8 mouse cellular contexts compared by ENCODE assay signal in the genomic region with DNA sequence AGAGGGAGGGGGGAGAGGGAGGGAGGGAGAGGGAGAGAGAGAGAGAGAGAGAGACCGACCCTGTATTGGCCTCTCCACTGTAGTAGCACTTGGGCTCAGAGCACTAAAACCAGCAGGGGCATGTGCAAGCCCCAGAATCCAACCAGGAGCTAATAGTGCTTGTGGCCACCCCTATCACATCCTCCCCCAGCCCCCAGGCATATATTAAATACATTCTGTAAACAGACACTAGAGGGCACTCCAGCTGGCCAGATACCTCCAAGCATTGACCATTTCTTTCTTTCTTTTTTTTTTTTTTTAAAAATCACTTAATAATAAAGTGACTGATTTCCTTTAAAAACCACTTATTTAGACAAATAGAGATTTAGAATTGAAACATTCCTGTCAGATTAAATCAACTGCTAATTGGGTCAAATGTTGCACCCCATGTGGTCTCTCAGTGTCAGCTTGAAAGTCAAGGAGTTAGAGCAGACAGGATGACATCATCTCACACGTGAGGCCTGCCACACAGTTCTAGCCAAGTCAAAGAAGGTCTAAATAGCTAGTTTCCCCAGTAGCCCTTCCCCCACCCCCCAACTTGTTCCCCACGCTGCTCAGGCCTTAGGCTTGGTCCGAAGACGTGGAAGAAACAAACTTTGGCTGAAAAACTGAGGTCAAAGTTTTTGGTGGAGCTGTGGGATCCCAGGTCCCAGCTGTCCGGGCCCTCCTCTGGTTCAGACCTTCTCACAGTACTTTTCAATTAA.
DNase-seq lines count a peak whose midpoint lies in the region; ATAC-seq and TF ChIP-seq lines count a peak whose summit lies in the region.

No protein-coding gene starts in this region.

- H3K9ac ChIP-seq in forebrain, embryonic 14.5 days (ENCODE audit: low read length) = no peak overlapping the region
- H3K9ac ChIP-seq in forebrain, embryonic 12.5 days = no peak overlapping the region
- no peak overlapping the region for H3K9ac ChIP-seq in MEL (ENCODE audit: control insufficient read depth, low read depth, low read length, poor library complexity, severe bottlenecking)
- no peak overlapping the region for H3K9ac ChIP-seq in heart, postnatal 0 days (replicated peaks; ENCODE audit: low read depth, low read length)
- no peak overlapping the region for H3K9ac ChIP-seq in limb, embryonic 11.5 days (ENCODE audit: low read length)

- 31% methylated on average over 6 of the region's 6 CpGs for WGBS in forebrain, embryonic 14.5 days
- WGBS in forebrain, embryonic 12.5 days = 31% methylated on average over 6 of the region's 6 CpGs
- 40% methylated on average over 6 of the region's 6 CpGs for WGBS in heart, postnatal 0 days
- WGBS in limb, embryonic 11.5 days = 28% methylated on average over 6 of the region's 6 CpGs
- 79% methylated on average over 6 of the region's 6 CpGs for WGBS in thymus, adult 2 months

- peak; percentile 52 for TF ChIP-seq RAD21 in MEL (IDR thresholded peaks at IDR 0.05; ENCODE audit: low read depth, low read length)

- no peaks in the 10 kb centered on the region for H3K4me1 ChIP-seq in forebrain, embryonic 14.5 days (ENCODE audit: control insufficient read depth, insufficient read depth, low read length)
- H3K4me1 ChIP-seq in forebrain, embryonic 12.5 days = 0 out of 2 replicates have a peak, but pooled peaks cover 3% of the 10 kb centered on the region
- H3K4me1 ChIP-seq in MEL (ENCODE audit: control insufficient read depth in 1 of 2, insufficient read depth in 2 of 2, low read length in 2 of 2) = peaks cover 12% of the 10 kb centered on the region in 2 experiments
- H3K4me1 ChIP-seq in heart, postnatal 0 days (ENCODE audit: control insufficient read depth, insufficient read depth) = no peaks in the 10 kb centered on the region
- H3K4me1 ChIP-seq in limb, embryonic 11.5 days (ENCODE audit: control insufficient read depth, insufficient read depth, low read length) = peaks cover 10% of the 10 kb centered on the region
- H3K4me1 ChIP-seq in thymus, adult 2 months (replicated peaks; ENCODE audit: control insufficient read depth, insufficient read depth, low read length) = peaks cover 2% of the 10 kb centered on the region; the same call in 1 of the 2 replicates

- peak; percentile 49 for DNase-seq in forebrain, embryonic 14.5 days (ENCODE audit: low spot score)
- DNase-seq in MEL (ENCODE audit: low read depth, low spot score) = peak; percentile 49
- DNase-seq in heart, postnatal 0 days (ENCODE audit: low spot score) = peak; percentile 59
- peak; percentile 63 for DNase-seq in limb, embryonic 11.5 days (ENCODE audit: low spot score)
- DNase-seq in retina, postnatal 1 day = peak; percentile 64
- DNase-seq in thymus, adult 2 months = no peak
- no peak for DNase-seq in right cerebral cortex, postnatal 10 days (ENCODE audit: low spot score in 2 of 2)

- TF ChIP-seq POLR2A in MEL (IDR thresholded peaks at IDR 0.05; ENCODE audit: control insufficient read depth in 1 of 2, insufficient read depth in 1 of 2, low read depth in 1 of 2, low read length in 2 of 2, poor library complexity in 1 of 2) = no peak
- TF ChIP-seq POLR2A in thymus, adult 2 months (IDR thresholded peaks at IDR 0.05; ENCODE audit: control insufficient read depth, extremely low read depth, insufficient read depth, low read length, poor library complexity) = no peak

- no peak for TF ChIP-seq EP300 in MEL (IDR thresholded peaks at IDR 0.05; ENCODE audit: low read depth in 1 of 2, low read length in 2 of 2)
- no peak for TF ChIP-seq EP300 in heart, postnatal 0 days (IDR thresholded peaks at IDR 0.05; ENCODE audit: low read depth)

- no peak overlapping the region for H3K4me2 ChIP-seq in forebrain, embryonic 14.5 days (ENCODE audit: low read length)
- no peak overlapping the region for H3K4me2 ChIP-seq in forebrain, embryonic 12.5 days
- H3K4me2 ChIP-seq in heart, postnatal 0 days (ENCODE audit: low read depth, low read length) = no peak overlapping the region
- no peak overlapping the region for H3K4me2 ChIP-seq in limb, embryonic 11.5 days (ENCODE audit: low read depth, severe bottlenecking)

- H3K36me3 ChIP-seq in forebrain, embryonic 14.5 days (ENCODE audit: control insufficient read depth, insufficient read depth, low read length) = no peaks in the 10 kb centered on the region
- no peaks in the 10 kb centered on the region for H3K36me3 ChIP-seq in forebrain, embryonic 12.5 days (replicated peaks)
- H3K36me3 ChIP-seq in MEL (ENCODE audit: control insufficient read depth in 1 of 2, insufficient read depth in 2 of 2, low read length in 2 of 2) = peaks cover 0 to 13% of the 10 kb centered on the region in 2 experiments; a peak in 2 of 4 replicates
- no peaks in the 10 kb centered on the region for H3K36me3 ChIP-seq in heart, postnatal 0 days (replicated peaks; ENCODE audit: control insufficient read depth, insufficient read depth, low read length)
- H3K36me3 ChIP-seq in limb, embryonic 11.5 days (ENCODE audit: control insufficient read depth, insufficient read depth, low read length) = no peaks in the 10 kb centered on the region
- no peaks in the 10 kb centered on the region for H3K36me3 ChIP-seq in thymus, adult 2 months (ENCODE audit: control insufficient read depth, insufficient read depth, low read length)

- H3K79me2 ChIP-seq in MEL (ENCODE audit: control insufficient read depth, insufficient read depth, low read length, poor library complexity) = no peaks in the 10 kb centered on the region

- TF ChIP-seq CTCF in MEL (IDR thresholded peaks at IDR 0.05 in 2 of 3, conservative IDR thresholded peaks at IDR 0.05 in 1 of 3; ENCODE audit: control insufficient read depth in 1 of 3, insufficient read depth in 1 of 3, low read depth in 2 of 3, low read length in 3 of 3, poor library complexity in 1 of 3, severe bottlenecking in 1 of 3) = peak in 2 of 3 experiments; percentile 20 to 61; a peak in 4 of 6 replicates
- TF ChIP-seq CTCF in heart, postnatal 0 days (IDR thresholded peaks at IDR 0.05; ENCODE audit: low read depth) = peak; percentile 54
- TF ChIP-seq CTCF in thymus, adult 2 months (IDR thresholded peaks at IDR 0.05; ENCODE audit: borderline replicate concordance, control insufficient read depth, extremely low read depth, insufficient read depth, low read length, poor library complexity) = no peak

- no peak overlapping the region for H3K27ac ChIP-seq in forebrain, embryonic 14.5 days (ENCODE audit: low read depth, low read length)
- H3K27ac ChIP-seq in forebrain, embryonic 12.5 days = no peak overlapping the region
- no peak overlapping the region for H3K27ac ChIP-seq in MEL (ENCODE audit: control insufficient read depth, low read depth, low read length)
- no peak overlapping the region for H3K27ac ChIP-seq in heart, postnatal 0 days (ENCODE audit: low read depth)
- no peak overlapping the region for H3K27ac ChIP-seq in limb, embryonic 11.5 days (replicated peaks; ENCODE audit: low read depth, low read length)
- H3K27ac ChIP-seq in thymus, adult 2 months (ENCODE audit: control insufficient read depth, insufficient read depth, low read length) = no peak overlapping the region

- no peak for ATAC-seq in forebrain, embryonic 14.5 days
- ATAC-seq in forebrain, embryonic 12.5 days (ENCODE audit: low FRiP score) = no peak
- ATAC-seq in heart, postnatal 0 days (ENCODE audit: insufficient read depth, low read depth) = peak; percentile 68
- 0 out of 2 replicates have a peak, but pooled peaks have one; percentile 54 for ATAC-seq in limb, embryonic 11.5 days (ENCODE audit: insufficient number of reproducible peaks, low FRiP score, low TSS enrichment, low read depth)

- no peak overlapping the region for H3K4me3 ChIP-seq in forebrain, embryonic 14.5 days (ENCODE audit: low read depth, low read length)
- no peak overlapping the region for H3K4me3 ChIP-seq in forebrain, embryonic 12.5 days (replicated peaks)
- no peak overlapping the region for H3K4me3 ChIP-seq in MEL (ENCODE audit: control insufficient read depth in 1 of 2, insufficient read depth in 1 of 2, low read depth in 2 of 2, low read length in 2 of 2)
- no peak overlapping the region for H3K4me3 ChIP-seq in heart, postnatal 0 days (ENCODE audit: low read depth, low read length)
- H3K4me3 ChIP-seq in limb, embryonic 11.5 days (ENCODE audit: low read depth, low read length) = no peak overlapping the region
- H3K4me3 ChIP-seq in thymus, adult 2 months (ENCODE audit: control insufficient read depth, insufficient read depth, low read length) = no peak overlapping the region

- no peaks in the 10 kb centered on the region for H3K9me3 ChIP-seq in forebrain, embryonic 14.5 days (replicated peaks; ENCODE audit: control insufficient read depth, low read length)
- H3K9me3 ChIP-seq in forebrain, embryonic 12.5 days = no peaks in the 10 kb centered on the region
- H3K9me3 ChIP-seq in MEL (replicated peaks; ENCODE audit: insufficient read depth, low read length) = no peaks in the 10 kb centered on the region
- no peaks in the 10 kb centered on the region for H3K9me3 ChIP-seq in heart, postnatal 0 days (replicated peaks; ENCODE audit: control insufficient read depth, low read length)
- no peaks in the 10 kb centered on the region for H3K9me3 ChIP-seq in limb, embryonic 11.5 days (ENCODE audit: control insufficient read depth, low read length)

- H3K27me3 ChIP-seq in forebrain, embryonic 14.5 days (replicated peaks; ENCODE audit: control insufficient read depth, insufficient read depth, low read length) = no peaks in the 10 kb centered on the region
- peaks cover 12% of the 10 kb centered on the region; the same call in 1 of the 2 replicates for H3K27me3 ChIP-seq in forebrain, embryonic 12.5 days
- no peaks in the 10 kb centered on the region for H3K27me3 ChIP-seq in MEL (ENCODE audit: control insufficient read depth in 1 of 2, insufficient read depth in 2 of 2, low read length in 2 of 2)
- no peaks in the 10 kb centered on the region for H3K27me3 ChIP-seq in heart, postnatal 0 days (ENCODE audit: control insufficient read depth, insufficient read depth, low read length)
- 0 out of 2 replicates have a peak, but pooled peaks cover 3% of the 10 kb centered on the region for H3K27me3 ChIP-seq in limb, embryonic 11.5 days (ENCODE audit: control insufficient read depth, insufficient read depth, low read length)
- no peaks in the 10 kb centered on the region for H3K27me3 ChIP-seq in thymus, adult 2 months (ENCODE audit: control insufficient read depth, insufficient read depth, low read length)

TF ChIP-seq in MEL, 35 proteins besides CTCF, POLR2A, EP300 and RAD21:
- TF ChIP-seq ZNF384 (IDR thresholded peaks at IDR 0.05; ENCODE audit: low read depth, low read length) (peak; percentile 89), SMC3 (IDR thresholded peaks at IDR 0.05; ENCODE audit: low read depth, low read length) (peak; percentile 57), ZC3H11A (IDR thresholded peaks at IDR 0.05; ENCODE audit: low read depth, low read length) (peak; percentile 5; the same call in 1 of the 2 replicates), ETS1 (IDR thresholded peaks at IDR 0.05; ENCODE audit: low read depth, low read length) (no peak)

Comparison
In these comparisons a context has a peak if more than half of its experiments do, and no peak if none do; other contexts are left out.
1. ATAC-seq: peak in heart, postnatal 0 days (single experiment) and limb, embryonic 11.5 days (single experiment); none in forebrain, embryonic 14.5 days (single experiment) and forebrain, embryonic 12.5 days (single experiment).
2. DNase-seq: peak in forebrain, embryonic 14.5 days (single experiment), MEL (single experiment), heart, postnatal 0 days (single experiment), limb, embryonic 11.5 days (single experiment) and retina, postnatal 1 day (single experiment); none in thymus, adult 2 months (single experiment) and right cerebral cortex, postnatal 10 days (0 of 2).